Mouse (Mus musculus): ENCODE data around the gene Lifr.

GRCm38 (mm10) chr15:7129944-7130287, 39.5 kb downstream of the Lifr start:
- TF ChIP-seq CTCF (IDR thresholded peaks at IDR 0.05; ENCODE audit: extremely low read depth, insufficient read length, insufficient replicate concordance, low read depth, low read length) (no peak), POLR2A (IDR thresholded peaks at IDR 0.05; ENCODE audit: low read depth, low read length) (no peak)
